Mouse (Mus musculus) thymus, adult 2 months (tissue): ENCODE data around the gene Tyw1.

Source experiments
- CTCF ChIP-seq: fragments of 200-500 bp; IDR thresholded peaks from 2 replicates; pipeline ENCODE4 v1.5.1; 2012; ENCODE audit warnings: mild to moderate bottlenecking, control low read depth, low read length, moderate library complexity, borderline replicate concordance; ENCODE audit not compliant: control insufficient read depth, poor library complexity, insufficient read depth; ENCODE audit errors: extremely low read depth
- POLR2A ChIP-seq: fragments of 200-500 bp; IDR thresholded peaks from 2 replicates; pipeline ENCODE4 v1.6.1; 2012; ENCODE audit warnings: mild to moderate bottlenecking, low read length, control low read depth, moderate library complexity; ENCODE audit not compliant: control insufficient read depth, poor library complexity, insufficient read depth; ENCODE audit errors: extremely low read depth

DNA sequence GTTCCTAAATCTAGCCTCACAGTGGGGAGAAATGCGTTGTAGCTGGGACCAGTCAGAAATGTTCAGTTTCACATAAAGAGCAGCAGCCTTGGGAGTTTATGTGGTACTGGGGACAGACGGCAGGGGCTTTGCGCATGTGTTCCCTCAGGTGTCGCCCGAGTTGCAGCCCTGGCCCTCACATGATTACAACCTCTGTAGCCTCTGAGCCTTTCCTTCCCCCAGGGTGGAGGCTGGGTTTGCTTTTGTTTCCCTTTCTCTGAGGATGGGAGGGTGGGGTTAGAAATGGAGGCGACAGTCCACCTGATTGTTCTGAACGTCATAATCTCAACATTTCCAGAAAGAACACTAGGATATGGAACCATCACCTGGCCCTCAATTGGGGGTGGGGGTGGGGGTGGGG is 52.5 kb downstream of the Tyw1 start:
- TF ChIP-seq POLR2A = no peak
- TF ChIP-seq CTCF = no peak
